Mouse (Mus musculus) C2C12 (cell line): ENCODE results near the gene Trpv5.

Source experiments
- CEBPB ChIP-seq: IDR thresholded peaks from one replicate; pipeline ENCODE4 v1.6.1; 2011; ENCODE audit warnings: low read depth, mild to moderate bottlenecking, control low read depth, moderate library complexity
- CTCF ChIP-seq: IDR thresholded peaks from one replicate; pipeline ENCODE4 v1.5.1; 2011; ENCODE audit not compliant: control insufficient read depth, insufficient read depth, insufficient read length
- MAX ChIP-seq: IDR thresholded peaks from one replicate; pipeline ENCODE4 v1.6.1; 2011; ENCODE audit warnings: mild to moderate bottlenecking, control low read depth
- MYOD1 ChIP-seq: IDR thresholded peaks from one replicate; pipeline ENCODE4 v1.6.1; 2011; ENCODE audit warnings: low read depth; ENCODE audit not compliant: control insufficient read depth, insufficient read length

- no peak for TF ChIP-seq CTCF
- TF ChIP-seq MAX, result no peak
- no peak for TF ChIP-seq CEBPB
- no peak for TF ChIP-seq MYOD1
Observed at GRCm38 (mm10) chr6:41706275-41706674, 25.7 kb upstream of the Trpv5 start.
